Mouse (Mus musculus): ENCODE data around the gene Rin3. TPM values are rescaled to one million over a fixed set of nuclear protein-coding genes. Genes with fewer than 3 reads are reported as not detected.

The Rin3 gene
- polyA plus RNA-seq, 1 experiment from 2014 or later, result 4.2 TPM

- Histone ChIP-seq H3K27ac (no peak overlapping the region), H3K27me3 (ENCODE audit: low read depth, poor library complexity, severe bottlenecking) (no peaks in the 10 kb centered on the region), H3K4me3 (no peak overlapping the region), H3K4me1 (no peaks in the 10 kb centered on the region), H3K9me3 (replicated peaks) (no peaks in the 10 kb centered on the region), H3K36me3 (no peaks in the 10 kb centered on the region)
- no peak for DNase-seq (ENCODE audit: low spot score)
Measured at GRCm38 (mm10) chr12:102330731-102331130, 47.9 kb downstream of the Rin3 start.

GRCm38 (mm10) chr12:102333101-102333500, 50.3 kb downstream of the Rin3 start:
- H3K27me3 ChIP-seq (ENCODE audit: low read depth, poor library complexity, severe bottlenecking), result no peaks in the 10 kb centered on the region
- 91% methylated on average over 2 of the region's 2 CpGs for WGBS
- no peaks in the 10 kb centered on the region for H3K9me3 ChIP-seq (replicated peaks)
- no peak overlapping the region for H3K4me3 ChIP-seq
- no peak for DNase-seq (ENCODE audit: low spot score)
- no peak overlapping the region for H3K27ac ChIP-seq
- H3K4me1 ChIP-seq, result no peaks in the 10 kb centered on the region
- no peaks in the 10 kb centered on the region for H3K36me3 ChIP-seq

GRCm38 (mm10) chr12:102339085-102339484, 56.2 kb downstream of the Rin3 start:
- WGBS, result 77% methylated on average over 2 of the region's 2 CpGs
- no peak for DNase-seq (ENCODE audit: low spot score)
- H3K36me3 ChIP-seq, result no peaks in the 10 kb centered on the region
- H3K27ac ChIP-seq, result no peak overlapping the region
- H3K4me1 ChIP-seq, result peaks cover 17% of the 10 kb centered on the region
- H3K27me3 ChIP-seq (ENCODE audit: low read depth, poor library complexity, severe bottlenecking), result no peaks in the 10 kb centered on the region
- H3K4me3 ChIP-seq, result no peak overlapping the region
- H3K9me3 ChIP-seq (replicated peaks), result no peaks in the 10 kb centered on the region

- Histone ChIP-seq H3K27ac (no peak overlapping the region), H3K4me1 (peaks cover 28% of the 10 kb centered on the region), H3K4me3 (no peak overlapping the region), H3K36me3 (no peaks in the 10 kb centered on the region), H3K27me3 (ENCODE audit: low read depth, poor library complexity, severe bottlenecking) (no peaks in the 10 kb centered on the region), H3K9me3 (replicated peaks) (no peaks in the 10 kb centered on the region)
- no peak for DNase-seq (ENCODE audit: low spot score)
- WGBS, result 91% methylated on average over 6 of the region's 6 CpGs
Measured at GRCm38 (mm10) chr12:102340471-102340870, 57.6 kb downstream of the Rin3 start.

- H3K9me3 ChIP-seq (replicated peaks), result no peaks in the 10 kb centered on the region
- H3K4me1 ChIP-seq, result peaks cover 33% of the 10 kb centered on the region
- no peak for DNase-seq (ENCODE audit: low spot score)
- no peak overlapping the region for H3K27ac ChIP-seq
- H3K36me3 ChIP-seq, result no peaks in the 10 kb centered on the region
- no peaks in the 10 kb centered on the region for H3K27me3 ChIP-seq (ENCODE audit: low read depth, poor library complexity, severe bottlenecking)
- no peak overlapping the region for H3K4me3 ChIP-seq
- WGBS, result 74% methylated on average over 2 of the region's 2 CpGs
Measured at GRCm38 (mm10) chr12:102342147-102342546, 59.3 kb downstream of the Rin3 start.

- WGBS, result 55% methylated on average over 3 of the region's 3 CpGs
- H3K4me3 ChIP-seq, result no peak overlapping the region
- H3K36me3 ChIP-seq, result no peaks in the 10 kb centered on the region
- no peak for DNase-seq (ENCODE audit: low spot score)
- no peaks in the 10 kb centered on the region for H3K9me3 ChIP-seq (replicated peaks)
- H3K4me1 ChIP-seq, result peaks cover 33% of the 10 kb centered on the region
- H3K27me3 ChIP-seq (ENCODE audit: low read depth, poor library complexity, severe bottlenecking), result no peaks in the 10 kb centered on the region
- no peak overlapping the region for H3K27ac ChIP-seq
Measured at GRCm38 (mm10) chr12:102342602-102343001, 59.8 kb downstream of the Rin3 start.

- H3K4me3 ChIP-seq, result no peak overlapping the region
- no peaks in the 10 kb centered on the region for H3K9me3 ChIP-seq (replicated peaks)
- DNase-seq (ENCODE audit: low spot score), result peak; percentile 62
- H3K27ac ChIP-seq, result peak overlapping the region; percentile 76
- no peaks in the 10 kb centered on the region for H3K36me3 ChIP-seq
- no peaks in the 10 kb centered on the region for H3K27me3 ChIP-seq (ENCODE audit: low read depth, poor library complexity, severe bottlenecking)
- WGBS, result 30% methylated on average over 14 of the region's 14 CpGs
- H3K4me1 ChIP-seq, result peaks cover 33% of the 10 kb centered on the region
Measured at GRCm38 (mm10) chr12:102345031-102345815, 62.4 kb downstream of the Rin3 start.

GRCm38 (mm10) chr12:102346507-102346906, 63.7 kb downstream of the Rin3 start:
- 9% methylated on average over 1 of the region's 1 CpGs for WGBS
- H3K4me1 ChIP-seq, result peaks cover 31% of the 10 kb centered on the region
- peak; percentile 56 for DNase-seq (ENCODE audit: low spot score)
- H3K9me3 ChIP-seq (replicated peaks), result no peaks in the 10 kb centered on the region
- H3K36me3 ChIP-seq, result no peaks in the 10 kb centered on the region
- no peaks in the 10 kb centered on the region for H3K27me3 ChIP-seq (ENCODE audit: low read depth, poor library complexity, severe bottlenecking)
- no peak overlapping the region for H3K4me3 ChIP-seq
- H3K27ac ChIP-seq, result no peak overlapping the region

- 95% methylated on average over 6 of the region's 6 CpGs for WGBS
Measured at GRCm38 (mm10) chr12:102348447-102348846, 65.6 kb downstream of the Rin3 start.

GRCm38 (mm10) chr12:102350997-102351396, 68.1 kb downstream of the Rin3 start:
- H3K36me3 ChIP-seq, result no peaks in the 10 kb centered on the region
- H3K27ac ChIP-seq, result no peak overlapping the region
- no peak for DNase-seq (ENCODE audit: low spot score)
- H3K4me1 ChIP-seq, result peaks cover 2% of the 10 kb centered on the region; the same call in 1 of the 2 replicates
- H3K4me3 ChIP-seq, result no peak overlapping the region
- no peaks in the 10 kb centered on the region for H3K9me3 ChIP-seq (replicated peaks)
- H3K27me3 ChIP-seq (ENCODE audit: low read depth, poor library complexity, severe bottlenecking), result no peaks in the 10 kb centered on the region
- WGBS, result 93% methylated on average over 1 of the region's 1 CpGs

More at GRCm38 (mm10) chr12:102348447-102348846, 65.6 kb downstream of the Rin3 start:
- no peaks in the 10 kb centered on the region for H3K27me3 ChIP-seq (ENCODE audit: low read depth, poor library complexity, severe bottlenecking)
- H3K4me1 ChIP-seq, result peaks cover 16% of the 10 kb centered on the region
- no peak for DNase-seq (ENCODE audit: low spot score)
- no peaks in the 10 kb centered on the region for H3K36me3 ChIP-seq
- H3K27ac ChIP-seq, result no peak overlapping the region
- no peaks in the 10 kb centered on the region for H3K9me3 ChIP-seq (replicated peaks)
- no peak overlapping the region for H3K4me3 ChIP-seq

- no peak overlapping the region for H3K27ac ChIP-seq
Measured at GRCm38 (mm10) chr12:102354126-102354984, 71.5 kb downstream of the Rin3 start.

GRCm38 (mm10) chr12:102355784-102356183, 72.9 kb downstream of the Rin3 start:
- 0 out of 2 replicates have a peak, but pooled peaks cover 2% of the 10 kb centered on the region for H3K4me1 ChIP-seq

More at GRCm38 (mm10) chr12:102354126-102354984, 71.5 kb downstream of the Rin3 start:
- Histone ChIP-seq H3K27me3 (ENCODE audit: low read depth, poor library complexity, severe bottlenecking) (no peaks in the 10 kb centered on the region), H3K9me3 (replicated peaks) (no peaks in the 10 kb centered on the region), H3K4me1 (0 out of 2 replicates have a peak, but pooled peaks cover 2% of the 10 kb centered on the region), H3K36me3 (no peaks in the 10 kb centered on the region), H3K4me3 (no peak overlapping the region)
- no peak for DNase-seq (ENCODE audit: low spot score)
- WGBS, result 86% methylated on average over 10 of the region's 10 CpGs

GRCm38 (mm10) chr12:102356781-102357180, 73.9 kb downstream of the Rin3 start:
- no peaks in the 10 kb centered on the region for H3K36me3 ChIP-seq
- no peaks in the 10 kb centered on the region for H3K27me3 ChIP-seq (ENCODE audit: low read depth, poor library complexity, severe bottlenecking)
- DNase-seq (ENCODE audit: low spot score), result no peak
- no peak overlapping the region for H3K4me3 ChIP-seq
- H3K9me3 ChIP-seq (replicated peaks), result no peaks in the 10 kb centered on the region
- 83% methylated on average over 1 of the region's 1 CpGs for WGBS
- H3K27ac ChIP-seq, result no peak overlapping the region
- 0 out of 2 replicates have a peak, but pooled peaks cover 2% of the 10 kb centered on the region for H3K4me1 ChIP-seq

More at GRCm38 (mm10) chr12:102355784-102356183, 72.9 kb downstream of the Rin3 start:
- Histone ChIP-seq H3K4me3 (no peak overlapping the region), H3K27me3 (ENCODE audit: low read depth, poor library complexity, severe bottlenecking) (no peaks in the 10 kb centered on the region), H3K9me3 (replicated peaks) (no peaks in the 10 kb centered on the region), H3K27ac (no peak overlapping the region), H3K36me3 (no peaks in the 10 kb centered on the region)
- no peak for DNase-seq (ENCODE audit: low spot score)
